Mouse (Mus musculus): Measurements from ENCODE around the gene Ebf1.

DNA sequence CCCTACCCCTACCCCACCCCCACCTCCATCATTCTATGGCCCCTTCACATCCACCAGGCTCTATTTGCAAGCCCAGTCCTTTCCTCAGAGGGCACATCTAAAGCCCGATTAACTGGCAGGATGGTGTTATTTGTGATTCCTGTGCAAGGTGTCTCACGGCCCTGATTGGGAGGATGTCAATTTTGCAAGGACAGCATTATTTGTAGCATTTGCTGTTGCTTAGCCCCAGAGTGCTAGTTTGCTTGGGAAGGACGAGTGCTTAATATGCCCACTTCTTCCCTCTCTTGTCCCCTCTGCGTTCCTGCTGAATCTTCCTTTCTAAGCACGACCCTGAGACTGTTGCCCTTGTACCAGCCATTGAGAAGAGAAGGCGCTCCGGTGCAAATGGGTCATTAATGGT, 337.2 kb downstream of the Ebf1 start:
- no peak for TF ChIP-seq CTCF (IDR thresholded peaks at IDR 0.05; ENCODE audit: insufficient read depth, low read depth, low read length)
- TF ChIP-seq POLR2A (IDR thresholded peaks at IDR 0.05; ENCODE audit: insufficient read depth, low read depth, low read length): no peak

Measured in olfactory bulb, adult 2 months (tissue).